Mouse (Mus musculus): ENCODE measurements around the gene St6galnac5.

GRCm38 (mm10) chr3:152866035-152866965 is 115.7 kb downstream of the St6galnac5 start:
- TF ChIP-seq CTCF (IDR thresholded peaks at IDR 0.05; ENCODE audit: extremely low read depth, insufficient read depth, insufficient read length, insufficient replicate concordance) (no peak), POLR2A (IDR thresholded peaks at IDR 0.05; ENCODE audit: low read depth, low read length) (no peak)

Measured in spleen, adult 2 months (tissue).